Mouse (Mus musculus) forebrain, embryonic 16.5 days (tissue): ENCODE data around the gene Phka1. TPM values are rescaled to one million over a fixed set of nuclear protein-coding genes. Genes with fewer than 3 reads are reported as not detected.
A peak's percentile ranks its signal among the peaks of the same experiment; 100 is the strongest.

Experiments
- ATAC-seq: fragments of 200-750 bp; cut with Nextera tagmentation; 2 replicates; pipeline ENCODE4 v1.8.0; 2017; ENCODE audit warnings: mild to moderate bottlenecking, moderate library complexity
- H3K27ac ChIP-seq: fragments of 300-500 bp; sonication (generic); 2 replicates; pipeline ENCODE4 v1.5.1; 2014; ENCODE audit warnings: low read length, control low read depth
- H3K27me3 ChIP-seq: fragments of 300-500 bp; sonication (generic); replicated peaks from 2 replicates; pipeline ENCODE4 v1.6.1; 2014; ENCODE audit warnings: low read length; ENCODE audit not compliant: control insufficient read depth, insufficient read depth
- H3K36me3 ChIP-seq: fragments of 300-500 bp; sonication (generic); 2 replicates; pipeline ENCODE4 v1.6.1; 2014; ENCODE audit not compliant: control insufficient read depth, insufficient read depth
- H3K4me1 ChIP-seq: fragments of 300-500 bp; sonication (generic); replicated peaks from 2 replicates; pipeline ENCODE4 v1.6.1; 2014; ENCODE audit warnings: low read length; ENCODE audit not compliant: control insufficient read depth, insufficient read depth
- H3K4me2 ChIP-seq: fragments of 300-500 bp; sonication (generic); 2 replicates; pipeline ENCODE4 v1.6.1; 2014; ENCODE audit warnings: mild to moderate bottlenecking, low read length, control low read depth
- H3K4me3 ChIP-seq: fragments of 300-500 bp; sonication (generic); replicated peaks from 2 replicates; pipeline ENCODE4 v1.5.1; 2014; ENCODE audit warnings: mild to moderate bottlenecking, low read length, control low read depth
- H3K9ac ChIP-seq: fragments of 300-500 bp; sonication (generic); replicated peaks from 2 replicates; pipeline ENCODE4 v1.6.1; 2014; ENCODE audit warnings: low read depth, low read length, control low read depth
- H3K9me3 ChIP-seq: fragments of 300-500 bp; sonication (generic); 2 replicates; pipeline ENCODE4 v1.6.1; 2016; ENCODE audit warnings: low read length; ENCODE audit not compliant: control insufficient read depth
- WGBS: fragments of 180-500 bp; shearing (Covaris S2); extraction: QIAGEN DNeasy Blood & Tissue Kit; methylation state at CpG from one replicate; pipeline ENCODE4 v1.1.7; 2014; 5-methylcytosine and 5-hydroxymethylcytosine counted together
- polyA plus RNA-seq: library from polyadenylated mRNA; unstranded; fragments of >200 nt; fragmentation: Nextera tagmentation; extraction: Ambion mirVana; gene quantifications from 2 replicates; pipeline ENCODE4 v1.2.1, GENCODE M21; 2015

The Phka1 gene
- polyA plus RNA-seq, 1 experiment from 2014 or later, result 5.5 TPM

- 74% methylated on average over 4 of the region's 4 CpGs for WGBS
- H3K36me3 ChIP-seq, result no peaks in the 10 kb centered on the region
- no peaks in the 10 kb centered on the region for H3K4me1 ChIP-seq
- no peak overlapping the region for H3K27ac ChIP-seq
- ATAC-seq, result no peak
- H3K27me3 ChIP-seq, result no peaks in the 10 kb centered on the region
- no peaks in the 10 kb centered on the region for H3K9me3 ChIP-seq
- no peak overlapping the region for H3K9ac ChIP-seq
- no peak overlapping the region for H3K4me2 ChIP-seq
- no peak overlapping the region for H3K4me3 ChIP-seq
These were observed 164.4 kb downstream of the Phka1 start for GRCm38 (mm10) chrX:102479665-102480064.

- no peak overlapping the region for H3K4me2 ChIP-seq
- 40% methylated on average over 4 of the region's 4 CpGs for WGBS
- ATAC-seq, result peak; percentile 38; the same call in 1 of the 2 replicates
These were observed 165.1 kb downstream of the Phka1 start for GRCm38 (mm10) chrX:102478965-102479364.

GRCm38 (mm10) chrX:102478481-102478880 is 165.6 kb downstream of the Phka1 start:
- Histone ChIP-seq H3K9ac (no peak overlapping the region), H3K4me3 (no peak overlapping the region), H3K9me3 (no peaks in the 10 kb centered on the region), H3K4me2 (no peak overlapping the region), H3K27ac (no peak overlapping the region), H3K36me3 (no peaks in the 10 kb centered on the region), H3K27me3 (no peaks in the 10 kb centered on the region), H3K4me1 (no peaks in the 10 kb centered on the region)
- 98% methylated on average over 3 of the region's 3 CpGs for WGBS
- ATAC-seq, result no peak

More at GRCm38 (mm10) chrX:102478965-102479364, 165.1 kb downstream of the Phka1 start:
- H3K4me3 ChIP-seq, result no peak overlapping the region
- no peaks in the 10 kb centered on the region for H3K9me3 ChIP-seq
- no peak overlapping the region for H3K9ac ChIP-seq
- H3K27ac ChIP-seq, result no peak overlapping the region
- H3K27me3 ChIP-seq, result no peaks in the 10 kb centered on the region
- H3K4me1 ChIP-seq, result no peaks in the 10 kb centered on the region
- no peaks in the 10 kb centered on the region for H3K36me3 ChIP-seq

- Histone ChIP-seq H3K27ac (no peak overlapping the region), H3K27me3 (0 out of 2 replicates have a peak, but pooled peaks cover 2% of the 10 kb centered on the region), H3K4me1 (no peaks in the 10 kb centered on the region), H3K4me3 (no peak overlapping the region), H3K4me2 (no peak overlapping the region), H3K36me3 (no peaks in the 10 kb centered on the region), H3K9ac (no peak overlapping the region), H3K9me3 (no peaks in the 10 kb centered on the region)
- no peak for ATAC-seq
- 35% methylated on average over 3 of the region's 3 CpGs for WGBS
These were observed 167.3 kb downstream of the Phka1 start for GRCm38 (mm10) chrX:102476784-102477183.

GRCm38 (mm10) chrX:102475555-102475954 is 168.5 kb downstream of the Phka1 start:
- Histone ChIP-seq H3K4me1 (no peaks in the 10 kb centered on the region), H3K4me3 (no peak overlapping the region), H3K9ac (no peak overlapping the region), H3K27me3 (0 out of 2 replicates have a peak, but pooled peaks cover 2% of the 10 kb centered on the region), H3K9me3 (no peaks in the 10 kb centered on the region), H3K4me2 (no peak overlapping the region), H3K27ac (no peak overlapping the region), H3K36me3 (no peaks in the 10 kb centered on the region)
- WGBS, result 60% methylated on average over 5 of the region's 5 CpGs
- no peak for ATAC-seq

Other genes with a start within 250 kb of the Phka1 start
- 9.9 and 12.1 TPM in 2 replicates for gene Hdac8, start 138.9 kb downstream of the Phka1 start, polyA plus RNA-seq
- gene Gm3880, start 42.7 kb upstream of the Phka1 start, polyA plus RNA-seq, result not detected in 2 replicates
- not detected in 2 replicates for gene Gm9112, start 63.4 kb upstream of the Phka1 start, polyA plus RNA-seq
- not detected in 2 replicates for gene Dmrtc1b, start 63.6 kb upstream of the Phka1 start, polyA plus RNA-seq
- not detected in 2 replicates for gene Dmrtc1c1, start 158.7 kb upstream of the Phka1 start, polyA plus RNA-seq
- not detected in 2 replicates for gene Dmrtc1c2, start 210.4 kb upstream of the Phka1 start, polyA plus RNA-seq
- not detected in 2 replicates for gene 1700031F05Rik, start 223.7 kb upstream of the Phka1 start, polyA plus RNA-seq